Mouse (Mus musculus): ENCODE results near the gene Cyp51. TPM values are rescaled to one million over a fixed set of nuclear protein-coding genes. Genes with fewer than 3 reads are reported as not detected.
"Not testable (repeated sequence)": the region's sequence is repeated elsewhere in the genome, so short reads cannot be mapped to it uniquely, and the experiment has no call there.

The Cyp51 gene
- 1 to 10 TPM; 5.3 to 7.4 TPM for total RNA-seq (2021)

DNA sequence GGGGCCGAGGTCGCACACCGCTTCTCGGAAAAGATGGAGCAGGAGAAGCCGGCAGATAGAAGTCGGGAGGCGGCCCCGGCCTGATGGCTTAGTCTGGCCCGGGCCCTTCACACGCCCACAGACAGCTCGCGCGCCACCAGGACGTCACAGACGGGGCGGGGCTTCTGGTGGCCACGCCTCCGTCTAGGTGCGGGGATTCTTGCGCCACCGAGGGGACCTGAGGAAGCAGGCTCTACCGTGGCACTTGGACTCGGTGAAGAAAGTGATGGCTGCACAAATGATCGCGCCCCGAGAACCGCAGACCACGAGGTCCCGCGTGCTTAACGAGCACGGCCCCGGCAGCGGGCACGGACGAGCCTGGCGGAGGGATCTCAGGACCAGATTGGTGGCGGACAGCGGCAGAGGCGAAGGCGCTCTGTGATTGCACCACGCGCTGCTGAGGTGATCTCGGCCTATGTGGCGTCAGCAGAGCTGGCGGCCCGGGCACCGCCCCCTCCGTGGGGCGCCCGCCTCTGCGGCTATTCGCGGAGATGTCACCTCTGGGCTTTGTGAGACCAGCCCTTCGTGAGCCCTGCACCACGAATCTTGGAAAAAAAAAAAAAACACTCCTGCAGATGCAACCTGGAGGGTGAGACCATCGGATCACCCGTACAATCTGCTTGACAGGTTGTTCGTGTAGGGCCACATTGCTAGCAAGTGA, at the start of gene Cyp51:
Cyp51 (minus strand) TSS at position 406 of the 700 bp plus-strand sequence.
- intact Hi-C loops (cut with DNase I), result loop anchor here (2.0 to 5.0 kb wide), 2 partner anchors 88 to 212 kb away; partner anchors contain the start of genes Mterf1a and Mterf1b

DNA sequence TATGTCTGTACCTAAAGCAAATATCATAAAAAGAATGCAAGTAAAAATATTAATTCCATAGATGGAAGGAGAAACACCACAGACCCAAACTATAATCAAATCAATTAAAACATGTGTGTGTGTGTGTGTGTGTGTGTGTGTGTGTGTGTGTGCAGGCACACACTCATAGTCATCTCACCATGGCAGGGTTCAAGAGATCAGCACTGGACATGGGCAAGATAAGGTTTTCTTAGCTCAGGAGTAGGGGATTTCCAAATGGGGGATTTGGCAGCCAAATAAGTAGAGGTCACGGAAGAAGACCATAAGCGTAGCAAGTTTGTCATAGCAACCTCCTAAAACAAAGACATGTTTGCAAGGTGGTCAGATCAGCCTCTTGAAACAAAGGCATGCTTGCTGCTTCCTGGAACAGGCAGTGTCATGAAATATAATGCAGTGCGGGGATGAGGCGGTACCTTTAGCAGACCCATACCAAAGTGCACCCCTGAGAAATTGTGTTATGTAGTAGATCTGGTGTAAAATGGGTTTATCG, 8.1 kb upstream of the Cyp51 start:
- no peak for DNase-seq
- intact Hi-C loops (cut with DNase I), result no loop called here

More for the DNA sequence above, at the start of gene Cyp51:
- DNase-seq, result peak; percentile 85 to 87

GRCm38 (mm10) chr5:4107056-4107455, 2.5 kb upstream of the Cyp51 start:
- intact Hi-C loops (cut with DNase I); DNase-seq: not testable (repeated sequence)

DNA sequence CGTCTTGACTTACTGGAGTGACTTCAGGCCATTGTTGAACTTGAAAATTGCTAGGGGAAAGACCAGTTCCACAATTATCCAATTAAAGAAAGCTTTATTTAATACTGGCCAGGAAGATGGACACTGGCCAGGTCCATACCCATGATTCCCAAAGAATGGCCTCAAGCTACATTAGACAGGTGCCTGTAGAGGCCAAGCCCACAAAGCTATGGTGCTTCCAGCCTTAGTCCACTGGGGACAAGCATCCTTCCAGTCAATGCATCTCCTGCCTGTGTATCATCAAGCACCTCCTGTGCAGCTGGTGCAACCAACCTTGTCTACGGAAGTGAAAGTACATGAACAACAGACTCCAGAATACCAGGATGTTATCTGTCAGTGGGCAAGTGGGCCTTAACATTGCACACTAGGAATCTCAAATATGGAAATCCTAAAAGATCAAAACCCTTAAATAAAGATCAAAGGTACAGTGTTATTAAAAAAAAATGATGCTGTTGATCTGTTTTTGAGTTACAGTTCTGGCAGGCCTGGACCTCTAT, 1.2 kb upstream of the Cyp51 start:
- DNase-seq, result no peak
- intact Hi-C loops (cut with DNase I), result loop anchor here (2.0 kb wide), 1 partner anchor 87 kb away; the partner anchor contains the start of gene Mterf1b

DNA sequence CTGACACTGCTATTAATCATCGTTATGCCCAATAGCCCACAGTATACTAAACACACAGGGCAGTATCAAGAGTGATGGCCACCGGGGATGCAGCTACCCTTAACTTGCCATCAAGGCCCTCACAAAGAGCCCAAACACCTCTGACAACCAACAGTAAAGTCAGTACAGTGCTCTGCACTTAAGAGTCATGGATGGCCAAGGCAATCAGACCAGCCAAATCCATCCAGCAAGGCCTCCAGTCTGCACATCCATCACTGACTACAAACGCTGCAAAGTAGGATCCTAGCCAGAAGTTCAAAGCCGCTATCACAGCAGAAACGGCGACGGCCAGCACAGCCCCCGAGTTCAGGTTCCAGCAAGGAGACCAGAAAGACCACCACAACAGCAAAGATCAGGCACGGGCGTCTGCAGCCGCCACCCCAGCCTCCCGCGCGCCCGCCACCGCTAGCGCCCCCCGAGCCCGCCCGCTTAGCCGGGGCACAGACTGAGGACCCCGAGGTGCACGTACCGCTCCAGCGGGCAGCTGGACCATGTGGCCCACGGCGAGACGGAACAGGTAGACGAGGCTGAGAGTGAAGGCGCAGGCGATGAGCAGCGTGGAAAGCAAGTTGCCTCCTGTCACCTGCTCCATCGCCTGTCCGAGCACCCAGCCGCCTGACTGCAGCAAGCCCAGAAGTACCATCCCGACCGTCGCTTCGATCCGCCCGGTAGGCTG, 763 bp downstream of the Cyp51 start:
- intact Hi-C loops (cut with DNase I), result loop anchor here (2.0 to 5.0 kb wide), 2 partner anchors 89 to 211 kb away; partner anchors contain the start of genes Mterf1a and Mterf1b
- no peak for DNase-seq

- intact Hi-C loops (cut with DNase I), result loop anchor here (5.0 kb wide), 1 partner anchor 209 kb away; the partner anchor contains the start of gene Mterf1a
- no peak for DNase-seq
Measured at GRCm38 (mm10) chr5:4101770-4102169, 2.8 kb downstream of the Cyp51 start.

- DNase-seq, result no peak
- intact Hi-C loops (cut with DNase I), result loop anchor here (5.0 kb wide), 1 partner anchor 209 kb away; the partner anchor contains the start of gene Mterf1a
Measured at GRCm38 (mm10) chr5:4101031-4101430, 3.5 kb downstream of the Cyp51 start.

DNA sequence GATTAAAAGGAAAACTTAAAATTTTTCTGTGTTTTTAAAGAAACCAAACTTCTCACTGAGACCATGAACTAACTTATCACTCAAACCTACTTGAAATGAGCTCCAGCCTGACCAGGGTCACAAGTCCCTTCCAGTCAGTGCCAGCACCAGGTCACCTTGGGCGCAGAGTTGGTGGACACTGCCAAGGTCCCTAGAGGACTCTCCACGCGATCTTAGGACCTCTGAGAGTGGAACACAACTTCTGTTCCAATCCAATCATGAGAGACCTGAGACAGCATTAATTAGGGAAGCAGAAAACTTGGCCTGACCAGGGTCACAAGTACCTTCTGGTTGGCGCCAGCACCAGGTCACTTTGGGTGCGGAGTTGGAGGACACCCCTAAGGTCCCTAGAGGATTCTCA, 10.1 kb downstream of the Cyp51 start:
- DNase-seq, result no peak

DNA sequence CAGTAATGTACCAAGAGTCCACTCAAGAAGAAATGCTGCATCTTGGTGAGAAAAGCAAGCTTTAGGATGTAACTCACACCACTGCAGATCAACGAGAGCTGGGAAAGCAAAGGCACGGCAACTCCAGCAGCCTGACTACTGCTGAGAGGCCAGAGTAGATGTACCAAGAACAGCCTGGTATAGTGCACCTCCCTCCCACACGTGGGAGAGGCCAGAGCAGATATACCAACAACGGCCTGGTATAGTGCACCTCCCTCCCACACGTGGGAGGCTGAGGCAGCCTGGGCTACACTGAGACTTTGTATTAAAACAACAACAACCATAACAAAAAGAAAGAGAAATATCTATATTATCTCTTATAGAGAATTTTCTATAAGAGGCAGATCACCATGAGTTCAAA, 16.4 kb downstream of the Cyp51 start:
- no peak for DNase-seq
- intact Hi-C loops (cut with DNase I), result no loop called here

More for the DNA sequence above, 10.1 kb downstream of the Cyp51 start:
- intact Hi-C loops (cut with DNase I), result no loop called here

DNA sequence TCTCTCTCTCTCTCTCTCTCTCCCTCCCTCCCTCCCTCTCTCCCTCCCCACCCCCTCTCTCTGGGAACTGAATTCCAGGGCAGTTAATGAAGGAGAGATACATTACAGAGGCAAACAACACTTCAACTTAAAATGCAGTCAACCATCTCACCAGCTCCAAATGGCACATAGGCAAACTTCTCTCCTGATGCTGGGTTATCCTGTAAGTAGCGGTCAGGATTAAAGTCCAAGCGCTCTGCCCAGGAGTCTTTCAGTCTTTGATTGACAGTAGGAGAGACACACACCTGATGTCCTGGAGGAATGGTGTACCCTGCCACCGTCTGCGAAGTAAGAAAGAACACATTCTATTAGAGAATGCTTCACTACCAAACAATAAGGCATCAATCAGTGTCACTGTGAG, 18.2 kb downstream of the Cyp51 start:
- intact Hi-C loops (cut with DNase I), result no loop called here
- no peak for DNase-seq

DNA sequence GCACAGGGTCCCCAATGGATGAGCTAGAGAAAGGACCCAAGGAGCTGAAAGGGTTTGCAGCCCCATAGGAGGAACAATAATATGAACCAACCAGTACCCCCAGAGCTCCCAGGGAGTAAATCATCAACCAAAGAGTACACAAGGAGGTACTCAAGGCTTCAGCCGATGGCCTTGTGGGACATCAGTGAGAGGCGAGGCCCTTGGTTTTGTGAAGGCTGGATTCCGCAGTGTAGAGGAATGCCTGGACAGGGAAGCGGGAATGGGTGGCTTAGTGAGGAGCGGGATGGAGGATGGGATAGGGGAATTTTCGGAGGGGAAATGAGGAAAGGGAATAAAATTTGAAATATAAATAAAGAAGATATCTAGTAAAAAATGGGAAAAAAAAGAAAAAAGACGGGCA, 19.6 kb downstream of the Cyp51 start:
- intact Hi-C loops (cut with DNase I), result no loop called here
- DNase-seq, result no peak

DNA sequence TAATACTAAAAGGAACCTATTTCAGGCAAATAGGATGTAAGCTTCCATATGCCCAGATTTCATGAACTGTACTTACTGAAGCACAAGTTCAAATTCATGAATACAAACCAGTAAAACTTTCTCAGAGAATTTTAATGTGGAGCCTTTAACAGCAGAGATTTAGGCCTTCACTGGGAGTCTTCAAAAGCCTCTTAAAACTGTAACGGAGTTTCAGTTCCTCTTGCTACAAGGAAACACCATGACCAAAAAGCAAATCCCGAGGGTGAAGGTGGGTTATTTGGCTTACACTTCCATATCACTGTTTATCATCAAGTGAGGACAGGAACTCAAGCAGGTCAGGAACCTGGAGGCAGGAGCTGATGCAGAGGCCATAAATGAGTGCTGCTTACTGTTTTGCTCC, 23.0 kb downstream of the Cyp51 start:
- intact Hi-C loops (cut with DNase I), result no loop called here
- no peak for DNase-seq

DNA sequence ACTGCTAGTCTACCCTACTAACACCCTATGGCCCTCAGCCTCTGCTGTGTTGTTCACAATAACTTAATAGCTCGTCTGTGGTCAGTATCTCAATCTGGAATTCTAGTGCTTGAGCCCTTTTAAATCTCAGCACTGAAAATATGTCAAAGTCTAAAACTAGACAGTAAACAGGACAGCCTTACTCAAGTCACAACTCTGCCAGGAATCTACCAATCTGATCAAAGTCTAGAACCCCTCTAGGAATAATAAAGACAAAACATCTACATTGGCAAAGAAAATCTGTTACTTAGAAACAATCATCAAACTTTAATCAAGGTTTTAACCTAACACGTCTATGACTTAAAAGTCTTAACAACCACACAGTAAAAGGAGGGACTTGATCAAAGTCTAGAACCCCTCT, 23.7 kb downstream of the Cyp51 start:
- intact Hi-C loops (cut with DNase I), result no loop called here

GRCm38 (mm10) chr5:4079086-4079485, 25.5 kb downstream of the Cyp51 start:
- DNase-seq, result no peak
- intact Hi-C loops (cut with DNase I), result no loop called here

More for the DNA sequence above, 23.7 kb downstream of the Cyp51 start:
- DNase-seq, result no peak

GRCm38 (mm10) chr5:4067203-4067602, 37.3 kb downstream of the Cyp51 start:
- intact Hi-C loops (cut with DNase I), result no loop called here
- peak in 1 of 2 experiments; percentile 31 for DNase-seq

DNA sequence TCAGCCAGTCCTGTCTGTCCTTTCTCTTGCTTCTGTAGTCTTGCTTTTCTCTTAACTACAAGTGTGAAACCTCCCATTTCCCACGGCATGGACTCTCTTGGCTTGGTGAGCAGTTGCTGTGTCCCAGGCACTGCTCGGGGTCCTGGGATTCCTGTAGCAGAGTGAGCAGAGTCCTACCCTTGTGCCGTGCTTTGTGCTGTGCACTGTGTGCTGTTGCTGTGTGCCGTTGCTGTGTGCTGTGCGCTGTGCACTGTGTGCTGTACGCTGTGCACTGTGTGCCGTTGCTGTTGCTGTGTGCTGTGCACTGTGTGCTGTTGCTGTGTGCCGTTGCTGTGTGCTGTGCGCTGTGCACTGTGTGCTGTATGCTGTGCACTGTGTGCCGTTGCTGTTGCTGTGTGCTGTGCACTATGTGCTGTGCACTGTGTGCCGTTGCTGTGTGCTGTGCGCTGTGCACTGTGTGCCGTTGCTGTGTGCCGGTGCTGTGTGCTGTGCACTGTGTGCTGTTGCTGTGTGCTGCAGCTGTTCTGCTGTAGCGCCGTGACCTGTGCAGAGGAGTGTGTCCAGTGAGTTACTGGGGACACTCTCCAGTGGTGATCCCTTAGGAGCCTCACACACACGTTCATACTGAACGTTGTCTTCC, 38.0 kb downstream of the Cyp51 start:
- intact Hi-C loops (cut with DNase I), result no loop called here

GRCm38 (mm10) chr5:4060313-4060712, 44.2 kb downstream of the Cyp51 start:
- intact Hi-C loops (cut with DNase I), result no loop called here
- no peak for DNase-seq

More for the DNA sequence above, 38.0 kb downstream of the Cyp51 start:
- no peak for DNase-seq

- no peak for DNase-seq
- intact Hi-C loops (cut with DNase I), result no loop called here
Measured at GRCm38 (mm10) chr5:4040922-4041321, 63.6 kb downstream of the Cyp51 start.

DNA sequence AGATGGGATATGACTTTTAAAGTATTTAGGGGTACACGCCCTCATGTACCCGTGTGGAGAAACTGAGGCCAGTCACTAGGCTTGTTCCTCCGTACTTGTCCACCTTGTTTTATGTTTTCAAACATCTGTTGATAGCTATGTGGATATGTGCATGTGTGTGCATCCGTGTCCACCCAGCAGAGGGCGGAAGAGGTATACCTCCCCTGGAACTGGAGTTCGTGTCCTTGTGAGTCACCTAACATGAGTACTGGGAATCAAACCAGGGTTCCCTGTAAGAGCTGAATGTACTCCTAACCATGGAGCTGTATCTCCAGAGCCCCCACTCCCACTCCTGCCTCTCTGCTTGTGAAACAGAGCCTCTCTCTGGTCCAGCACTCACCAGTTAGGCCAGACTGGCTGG, 64.2 kb downstream of the Cyp51 start:
- intact Hi-C loops (cut with DNase I), result no loop called here
- DNase-seq, result no peak

DNA sequence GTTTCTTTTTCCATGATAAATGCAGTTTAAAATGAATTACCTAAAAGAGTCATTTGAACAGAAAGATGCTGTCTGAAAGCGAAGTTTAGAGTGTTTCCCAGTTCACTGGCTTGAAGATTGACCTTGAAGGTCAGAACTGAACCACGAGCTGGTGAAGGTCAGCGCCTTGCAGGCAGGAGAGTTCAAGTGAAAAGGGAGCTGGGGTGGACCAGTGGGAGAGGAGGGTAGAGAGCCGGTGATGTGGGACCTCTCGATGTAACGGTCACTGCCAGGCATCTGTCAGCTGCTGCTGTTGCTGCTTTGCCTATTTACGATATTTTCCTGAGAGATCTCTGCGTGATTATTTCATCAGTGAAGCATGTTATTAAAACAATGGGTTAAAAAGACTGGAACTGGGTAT, 65.2 kb downstream of the Cyp51 start:
- intact Hi-C loops (cut with DNase I), result no loop called here
- DNase-seq, result no peak

DNA sequence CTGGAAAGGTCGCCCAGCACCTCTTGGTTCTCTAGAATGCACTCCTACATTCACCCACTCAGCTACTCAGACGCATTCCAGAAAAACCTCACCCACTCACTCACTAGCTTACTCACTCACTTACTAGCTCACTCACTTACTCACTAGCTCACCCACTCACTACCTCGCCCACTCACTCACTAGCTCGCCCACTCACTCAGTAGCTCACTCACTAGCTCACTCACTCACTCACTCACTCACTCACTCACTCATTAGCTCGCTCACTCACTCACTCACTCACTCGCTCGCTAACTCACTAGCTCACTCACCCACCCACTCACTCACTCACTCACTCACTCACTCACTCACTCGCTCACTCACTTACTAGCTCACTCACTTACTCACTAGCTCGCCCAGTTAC, 67.9 kb downstream of the Cyp51 start:
- no peak for DNase-seq
- intact Hi-C loops (cut with DNase I), result no loop called here

Data from heart, postnatal 36 days (tissue).